Mouse (Mus musculus): Measurements from ENCODE around the gene Cyp46a1.

Cyp46a1 gene

GRCm38 (mm10) chr12:108409100-108409499 lies 74.9 kb downstream of the Cyp46a1 start:
- DNase-seq, result no peak

GRCm38 (mm10) chr12:108410416-108411208 lies 76.4 kb downstream of the Cyp46a1 start:
- no peak for DNase-seq

All from kidney, postnatal 10 days (tissue).